Mouse (Mus musculus) cerebellum, adult 2 months (tissue): Measurements from ENCODE around the gene Proca1. TPM values are rescaled to one million over a fixed set of nuclear protein-coding genes. Genes with fewer than 3 reads are reported as not detected.

Source experiments
- DNase-seq, 2 experiments: peaks; one replicate each; pipeline ENCODE4 v3.0.0; 2021
- H3K27ac ChIP-seq: fragments of 200-500 bp; 2 replicates; pipeline ENCODE4 v1.5.1; 2012; ENCODE audit warnings: low read length, control low read depth, inconsistent platforms; ENCODE audit not compliant: insufficient read depth
- H3K27me3 ChIP-seq: fragments of 200-500 bp; 2 replicates; pipeline ENCODE4 v1.6.1; 2012; ENCODE audit warnings: inconsistent platforms, mild to moderate bottlenecking, low read length, moderate library complexity; ENCODE audit not compliant: control insufficient read depth, insufficient read depth
- H3K4me1 ChIP-seq: fragments of 200-500 bp; 2 replicates; pipeline ENCODE4 v1.6.1; 2011; ENCODE audit warnings: low read length; ENCODE audit not compliant: control insufficient read depth, insufficient read depth
- H3K4me3 ChIP-seq: fragments of 200-500 bp; replicated peaks from 2 replicates; pipeline ENCODE3; 2011; ENCODE audit warnings: mild to moderate bottlenecking, low read depth, low read length, control low read depth; ENCODE audit not compliant: insufficient read depth
- CTCF ChIP-seq: fragments of 200-500 bp; IDR thresholded peaks from 2 replicates; pipeline ENCODE4 v1.5.1; 2011; ENCODE audit warnings: low read depth, mild to moderate bottlenecking, control low read depth, low read length, moderate library complexity, borderline replicate concordance; ENCODE audit not compliant: insufficient read depth
- POLR2A ChIP-seq: fragments of 200-500 bp; IDR thresholded peaks from 2 replicates; pipeline ENCODE4 v1.6.1; 2011; ENCODE audit warnings: low read length, control low read depth, borderline replicate concordance; ENCODE audit not compliant: insufficient read depth
- WGBS: fragments of 180-500 bp; shearing (Covaris S2); methylation state at CpG from one replicate; pipeline ENCODE4 v1.1.7; 2018; 5-methylcytosine and 5-hydroxymethylcytosine counted together
- polyA plus RNA-seq: library from polyadenylated mRNA; depleted of rRNA; stranded (reverse); fragments of >200 nt; gene quantifications from 2 replicates; pipeline ENCODE4 v1.2.3, GENCODE M21; 2012; rRNA removed

The Proca1 gene
- polyA plus RNA-seq, 1 experiment = 11.7 TPM

DNA sequence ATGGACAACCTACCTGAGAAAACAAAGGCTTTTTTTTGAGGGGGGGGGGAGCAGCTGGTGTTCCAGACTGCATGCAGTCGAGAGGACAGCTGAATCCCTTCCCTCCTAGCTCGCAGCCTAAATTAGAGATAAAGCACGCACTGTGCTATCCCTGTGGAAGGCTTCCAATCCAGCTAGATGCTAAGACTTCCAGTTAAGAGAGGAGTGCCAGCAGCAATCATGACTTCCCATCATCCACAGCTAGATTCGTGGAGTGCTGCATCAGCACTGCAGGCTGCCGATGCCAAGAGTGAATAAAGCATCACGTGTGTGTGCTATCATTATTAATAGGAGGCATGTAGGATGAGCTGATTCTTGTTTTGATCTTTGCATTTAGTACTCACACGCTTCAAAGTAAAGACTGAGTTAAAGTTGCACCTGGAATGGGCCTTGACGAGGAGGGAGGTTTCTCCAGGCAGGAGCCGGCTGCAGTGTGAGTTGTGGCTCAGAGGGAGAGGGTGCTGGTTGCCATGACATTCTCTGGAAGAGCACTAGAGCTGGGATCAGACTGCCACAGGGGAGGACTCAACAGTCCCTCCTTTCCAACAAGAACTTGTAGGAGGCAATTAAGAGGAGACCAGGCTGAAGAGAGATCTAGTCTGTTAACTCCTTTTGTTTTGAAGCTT lies 47.1 kb downstream of the Proca1 start:
- 25% methylated on average over 9 of the region's 9 CpGs for WGBS
- H3K27ac ChIP-seq = no peak overlapping the region
- peaks cover 12% of the 10 kb centered on the region; the same call in 1 of the 2 replicates for H3K4me1 ChIP-seq
- DNase-seq = no peak
- TF ChIP-seq CTCF (no peak), POLR2A (no peak)
- no peak overlapping the region for H3K4me3 ChIP-seq
- H3K27me3 ChIP-seq = no peaks in the 10 kb centered on the region

DNA sequence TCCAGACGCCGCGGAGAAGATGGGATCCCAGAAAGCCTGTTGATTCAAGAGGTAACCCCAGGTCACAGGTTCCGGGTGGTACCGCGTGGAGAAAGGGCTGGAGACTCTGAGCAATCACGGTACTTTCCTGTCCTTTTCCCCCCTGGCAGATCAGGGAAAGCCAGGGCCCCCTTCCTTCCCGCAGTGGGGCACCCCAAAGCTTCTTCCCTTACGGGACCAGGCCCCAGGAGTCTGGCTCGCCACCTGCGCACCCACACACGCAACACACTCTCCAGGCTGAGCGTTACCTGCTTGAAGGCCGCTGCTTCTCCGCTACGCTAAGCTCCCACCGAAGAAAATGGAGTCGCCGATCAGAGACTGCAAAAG lies 52.1 kb downstream of the Proca1 start:
- H3K4me1 ChIP-seq = peaks cover 17% of the 10 kb centered on the region
- peak overlapping the region; percentile 76 for H3K27ac ChIP-seq
- no peaks in the 10 kb centered on the region for H3K27me3 ChIP-seq
- WGBS = under 1% methylated on average over 19 of the region's 19 CpGs
- H3K4me3 ChIP-seq = peak overlapping the region; percentile 98
- DNase-seq = no peak
- no peak for TF ChIP-seq POLR2A
- TF ChIP-seq CTCF = no peak

DNA sequence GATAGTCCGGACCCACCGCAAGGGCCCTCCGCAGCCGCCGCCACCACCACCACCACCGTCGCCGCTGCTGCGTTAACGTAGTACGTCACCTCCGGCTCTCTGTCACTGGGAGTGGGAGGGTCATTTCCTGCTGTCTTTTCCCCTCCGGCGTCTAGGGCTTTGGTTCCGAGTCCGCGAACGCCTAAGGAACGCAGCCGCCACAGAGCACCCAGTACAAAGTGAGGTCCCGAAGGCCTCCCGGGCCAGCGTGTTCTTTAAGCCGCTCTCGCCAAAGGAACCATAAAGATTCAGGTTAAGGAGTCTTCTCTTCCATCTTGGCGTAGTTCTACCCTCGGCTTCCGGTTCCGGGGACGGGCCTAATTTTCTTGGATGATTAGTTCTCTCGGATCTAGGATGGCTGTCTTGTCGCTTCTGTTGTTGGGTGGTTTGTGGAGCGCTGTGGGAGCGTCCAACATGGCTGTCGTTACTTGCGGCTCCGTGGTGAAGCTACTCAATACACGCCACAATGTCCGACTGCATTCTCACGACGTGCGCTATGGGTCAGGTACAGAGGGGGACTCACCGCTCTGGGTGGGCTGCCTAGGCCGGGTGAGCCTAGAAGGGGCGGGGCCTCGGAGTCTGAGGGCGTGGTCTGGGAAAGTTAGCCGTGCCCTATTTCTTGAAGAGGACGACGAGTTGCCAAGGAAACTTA lies 52.6 kb downstream of the Proca1 start, which contains the start of the genes Sdf2 and Supt6:
Gene Sdf2, plus strand, starts transcription at position 120 of the 691 bp plus-strand sequence.
Gene Supt6, minus strand, starts transcription at position 361 of the 691 bp plus-strand sequence.
- WGBS = under 1% methylated on average over 50 of the region's 50 CpGs
- TF ChIP-seq POLR2A (peak; percentile 89), CTCF (no peak)
- peaks cover 12% of the 10 kb centered on the region for H3K4me1 ChIP-seq
- peak within 1 kb of the TSS; percentile 97 for H3K27ac ChIP-seq
- H3K4me3 ChIP-seq = peak within 1 kb of the TSS; percentile 98
- H3K27me3 ChIP-seq = no peaks in the 10 kb centered on the region
- DNase-seq = peak; percentile 85 to 88

DNA sequence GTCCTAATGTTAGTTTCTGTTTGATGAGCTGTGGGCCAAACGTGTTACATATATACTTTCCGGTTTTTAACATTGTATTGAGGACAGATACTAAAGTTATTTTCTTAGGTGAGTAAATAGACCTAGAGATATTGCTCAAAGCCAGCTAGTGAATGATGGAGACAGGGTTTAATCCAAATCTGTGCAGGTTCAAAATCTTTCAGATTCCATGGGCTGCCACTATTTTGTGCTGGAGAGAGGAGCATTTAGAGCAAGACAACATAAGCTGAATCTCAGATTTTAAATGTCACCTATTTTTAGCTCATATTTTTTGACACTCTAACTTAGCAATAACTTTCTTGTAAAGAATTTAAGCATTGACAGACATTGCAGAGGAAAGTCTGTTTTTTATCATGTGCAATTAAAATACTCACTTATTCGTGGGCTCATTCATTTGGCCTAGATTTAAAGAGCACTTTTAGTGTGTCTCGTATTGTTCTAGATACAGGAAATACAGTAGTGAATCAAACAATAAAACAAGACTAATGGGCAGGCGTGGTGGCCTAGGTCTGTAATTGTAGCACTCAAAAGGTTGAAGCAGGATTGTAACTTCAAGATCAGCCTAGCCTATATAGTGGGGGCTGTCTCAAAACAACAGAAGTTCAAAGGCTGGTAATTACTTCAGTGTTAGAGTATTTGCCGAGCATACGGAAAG lies 53.3 kb downstream of the Proca1 start:
- Histone ChIP-seq H3K4me1 (peaks cover 11% of the 10 kb centered on the region), H3K4me3 (peak overlapping the region; percentile 98), H3K27me3 (no peaks in the 10 kb centered on the region), H3K27ac (no peak overlapping the region)
- TF ChIP-seq POLR2A = no peak
- no peak for TF ChIP-seq CTCF
- WGBS = 50% methylated on average over 7 of the region's 7 CpGs
- DNase-seq = no peak

DNA sequence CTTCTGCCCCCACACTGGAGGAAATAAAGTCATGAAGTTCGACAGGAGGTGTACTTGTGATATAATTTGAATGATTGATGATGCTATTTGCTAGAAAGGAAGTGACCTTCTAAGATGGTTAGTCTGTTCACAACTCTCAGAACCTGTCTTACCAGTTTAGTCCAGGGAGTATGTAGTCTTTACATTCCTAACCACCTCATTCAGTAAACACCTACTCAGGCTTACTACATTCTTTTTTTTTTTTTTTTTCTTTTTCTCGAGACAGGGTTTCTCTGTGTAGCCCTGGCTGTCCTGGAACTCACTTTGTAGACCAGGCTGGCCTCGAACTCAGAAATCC lies 53.8 kb downstream of the Proca1 start:
- Histone ChIP-seq H3K27ac (no peak overlapping the region), H3K4me3 (no peak overlapping the region), H3K4me1 (peaks cover 10% of the 10 kb centered on the region), H3K27me3 (no peaks in the 10 kb centered on the region)
- WGBS = 76% methylated on average over 3 of the region's 3 CpGs
- DNase-seq = no peak
- TF ChIP-seq POLR2A (no peak), CTCF (no peak)

DNA sequence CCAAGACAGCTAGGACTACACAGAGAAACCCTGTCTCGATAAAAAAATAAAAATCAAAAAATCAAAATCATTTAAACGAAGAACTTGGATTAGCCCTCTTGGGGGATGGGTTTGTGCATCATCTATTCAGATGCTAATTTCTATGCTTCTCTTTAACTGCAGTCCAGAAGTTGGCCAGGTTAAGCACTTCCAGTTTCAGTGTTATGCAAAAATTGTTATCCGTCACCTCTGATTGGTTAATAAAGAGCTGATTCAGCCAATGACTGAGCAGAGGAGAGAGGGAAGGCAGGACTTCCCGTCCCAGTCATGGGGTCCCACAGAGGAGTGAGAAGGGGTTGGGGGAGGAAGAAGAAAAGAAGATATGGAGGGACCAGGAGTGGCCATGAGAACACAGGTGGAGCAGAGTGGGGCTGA lies 54.5 kb downstream of the Proca1 start:
- WGBS = 65% methylated on average over 4 of the region's 4 CpGs
- Histone ChIP-seq H3K27me3 (no peaks in the 10 kb centered on the region), H3K4me1 (peaks cover 7% of the 10 kb centered on the region), H3K27ac (no peak overlapping the region), H3K4me3 (no peak overlapping the region)
- TF ChIP-seq POLR2A (no peak), CTCF (no peak)
- DNase-seq = no peak

Other genes starting within 250 kb of the Proca1 start
- gene Phf12, start 210.6 kb upstream of the Proca1 start, polyA plus RNA-seq = 50.1 and 51.9 TPM in 2 replicates
- gene Dhrs13, start 161.1 kb upstream of the Proca1 start, polyA plus RNA-seq = 18.8 and 19.5 TPM in 2 replicates
- gene Flot2, start 155.5 kb upstream of the Proca1 start, polyA plus RNA-seq = 134 and 135 TPM in 2 replicates
- 34.0 and 35.8 TPM in 2 replicates for gene Eral1, start 113.0 kb upstream of the Proca1 start, polyA plus RNA-seq
- gene Fam222b, start 98.7 kb upstream of the Proca1 start, polyA plus RNA-seq = 23.0 and 23.5 TPM in 2 replicates
- gene Traf4, start 27.8 kb upstream of the Proca1 start, polyA plus RNA-seq = 21.6 and 22.3 TPM in 2 replicates
- 4.8 and 5.8 TPM in 2 replicates for gene Nek8, start 16.7 kb upstream of the Proca1 start, polyA plus RNA-seq
- gene Tlcd1, start 16.7 kb upstream of the Proca1 start, polyA plus RNA-seq = 147 and 158 TPM in 2 replicates
- gene Rpl23a, start 9.8 kb upstream of the Proca1 start, polyA plus RNA-seq = 1,121 and 1,182 TPM in 2 replicates
- 36.6 and 38.1 TPM in 2 replicates for gene Rab34, start 5.0 kb upstream of the Proca1 start, polyA plus RNA-seq
- gene Sdf2, start 52.4 kb downstream of the Proca1 start, polyA plus RNA-seq = 121 and 124 TPM in 2 replicates
- 48.8 and 50.3 TPM in 2 replicates for gene Supt6, start 52.6 kb downstream of the Proca1 start, polyA plus RNA-seq
- 112 and 118 TPM in 2 replicates for gene 2610507B11Rik, start 68.4 kb downstream of the Proca1 start, polyA plus RNA-seq
- 2.6 and 2.9 TPM in 2 replicates for gene BC030499, start 97.4 kb downstream of the Proca1 start, polyA plus RNA-seq
- 17.6 and 19.0 TPM in 2 replicates for gene Spag5, start 108.1 kb downstream of the Proca1 start, polyA plus RNA-seq
- 2,621 and 2,670 TPM in 2 replicates for gene Aldoc, start 129.6 kb downstream of the Proca1 start, polyA plus RNA-seq
- gene Pigs, start 135.0 kb downstream of the Proca1 start, polyA plus RNA-seq = 94.2 and 98.6 TPM in 2 replicates
- gene Unc119, start 150.1 kb downstream of the Proca1 start, polyA plus RNA-seq = 72.2 and 75.2 TPM in 2 replicates
- not detected in 2 replicates for gene Foxn1, start 193.2 kb downstream of the Proca1 start, polyA plus RNA-seq
- gene Slc13a2, start 228.8 kb downstream of the Proca1 start, polyA plus RNA-seq = not detected in 2 replicates